In the genomic region with DNA sequence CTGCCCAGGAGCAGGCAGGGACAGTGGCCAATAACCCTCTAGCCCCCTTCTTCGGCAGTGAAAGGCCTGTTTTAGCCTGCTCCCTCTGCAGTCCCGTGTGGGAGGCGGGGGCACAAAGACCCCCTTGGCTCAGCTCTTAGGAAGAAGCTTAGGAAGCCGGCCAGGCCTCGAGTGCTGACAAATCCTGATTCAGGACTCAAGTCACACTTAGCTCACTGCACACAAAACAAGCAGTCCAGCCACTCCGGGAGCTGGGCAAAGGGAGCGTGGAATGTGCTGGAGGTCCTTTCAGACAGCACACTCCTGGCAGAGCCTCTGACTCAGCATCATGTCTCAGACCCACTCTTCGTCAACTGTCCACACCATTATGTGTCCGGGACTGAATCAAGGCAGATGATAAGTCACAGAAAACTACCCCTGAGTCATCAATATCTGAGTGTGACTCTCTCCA, we compare ENCODE assay signal across 8 mouse cellular contexts. TPM values are rescaled to one million over a fixed set of nuclear protein-coding genes. Genes with fewer than 3 reads are reported as not detected.
A peak's percentile ranks its signal among the peaks of the same experiment; 100 is the strongest.
DNase-seq lines count a peak whose midpoint lies in the region; ATAC-seq lines count a peak whose summit lies in the region.

No protein-coding gene starts in this region.

- H3K4me3 ChIP-seq in kidney, embryonic 16.5 days (ENCODE audit: low read length) = no peak overlapping the region
- H3K4me3 ChIP-seq in lung, embryonic 16.5 days (ENCODE audit: low read length) = no peak overlapping the region
- H3K4me3 ChIP-seq in stomach, embryonic 14.5 days (ENCODE audit: low read depth, low read length) = no peak overlapping the region

- H3K36me3 ChIP-seq in kidney, embryonic 16.5 days (ENCODE audit: insufficient read depth, low read length) = 0 out of 2 replicates have a peak, but pooled peaks cover 4% of the 10 kb centered on the region
- H3K36me3 ChIP-seq in lung, embryonic 16.5 days (ENCODE audit: control insufficient read depth, insufficient read depth, low read length) = no peaks in the 10 kb centered on the region
- no peaks in the 10 kb centered on the region for H3K36me3 ChIP-seq in stomach, embryonic 14.5 days (ENCODE audit: control insufficient read depth, insufficient read depth, low read length)

- DNase-seq in adrenal gland, postnatal 36 days = peak; percentile 34 to 53
- peak; percentile 59 to 64 for DNase-seq in cerebellum, postnatal 14 days
- peak; percentile 52 to 62 for DNase-seq in heart, adult 9 months (ENCODE audit: low spot score in 2 of 2)
- DNase-seq in thymus, postnatal 4 days = no peak

- no peak overlapping the region for H3K9ac ChIP-seq in kidney, embryonic 16.5 days (replicated peaks; ENCODE audit: low read length)
- peak overlapping the region; percentile 8; the same call in 1 of the 2 replicates for H3K9ac ChIP-seq in lung, embryonic 16.5 days (ENCODE audit: low read length)
- no peak overlapping the region for H3K9ac ChIP-seq in stomach, embryonic 14.5 days (replicated peaks; ENCODE audit: low read depth, low read length)

- 0 out of 2 replicates have a peak overlapping the region, but pooled peaks have one; percentile 31 for H3K27ac ChIP-seq in kidney, embryonic 16.5 days (ENCODE audit: low read length)
- peak overlapping the region; percentile 17 for H3K27ac ChIP-seq in lung, embryonic 16.5 days (ENCODE audit: low read length)
- H3K27ac ChIP-seq in stomach, embryonic 14.5 days (ENCODE audit: low read length) = no peak overlapping the region

- H3K27me3 ChIP-seq in kidney, embryonic 16.5 days (ENCODE audit: insufficient read depth, low read length) = no peaks in the 10 kb centered on the region
- no peaks in the 10 kb centered on the region for H3K27me3 ChIP-seq in lung, embryonic 16.5 days (ENCODE audit: control insufficient read depth, insufficient read depth, low read depth, low read length)
- no peaks in the 10 kb centered on the region for H3K27me3 ChIP-seq in stomach, embryonic 14.5 days (ENCODE audit: control insufficient read depth, insufficient read depth, low read length)

- WGBS in kidney, embryonic 16.5 days = 31% methylated on average over 9 of the region's 9 CpGs
- 13% methylated on average over 9 of the region's 9 CpGs for whole genome bisulfite sequencing in lung, embryonic 16.5 days
- WGBS in stomach, embryonic 14.5 days = 30% methylated on average over 9 of the region's 9 CpGs

- H3K4me2 ChIP-seq in kidney, embryonic 16.5 days (replicated peaks; ENCODE audit: low read depth, low read length) = no peak overlapping the region
- H3K4me2 ChIP-seq in lung, embryonic 16.5 days (ENCODE audit: low read depth, low read length) = 0 out of 2 replicates have a peak overlapping the region, but pooled peaks have one; percentile 8
- no peak overlapping the region for H3K4me2 ChIP-seq in stomach, embryonic 14.5 days (replicated peaks; ENCODE audit: low read depth, low read length)

- no peak for ATAC-seq in kidney, embryonic 16.5 days (ENCODE audit: low FRiP score, low TSS enrichment)
- ATAC-seq in lung, embryonic 16.5 days (ENCODE audit: low read depth) = peak; percentile 82
- ATAC-seq in stomach, embryonic 14.5 days (ENCODE audit: insufficient number of reproducible peaks, insufficient read depth, low FRiP score, low read depth) = 0 out of 2 replicates have a peak, but pooled peaks have one; percentile 7
- ATAC-seq in granulocyte monocyte progenitor cell, adult 5-6 weeks (replicated peaks; ENCODE audit: poor library complexity, severe bottlenecking) = no peak

- H3K9me3 ChIP-seq in kidney, embryonic 16.5 days (ENCODE audit: low read length) = no peaks in the 10 kb centered on the region
- H3K9me3 ChIP-seq in lung, embryonic 16.5 days (ENCODE audit: control insufficient read depth, low read length) = no peaks in the 10 kb centered on the region
- H3K9me3 ChIP-seq in stomach, embryonic 14.5 days (ENCODE audit: control insufficient read depth, low read depth, low read length) = no peaks in the 10 kb centered on the region

- H3K4me1 ChIP-seq in kidney, embryonic 16.5 days (ENCODE audit: insufficient read depth, low read length) = peaks cover 97% of the 10 kb centered on the region
- peaks cover 74% of the 10 kb centered on the region for H3K4me1 ChIP-seq in lung, embryonic 16.5 days (replicated peaks; ENCODE audit: control insufficient read depth, insufficient read depth, low read length)
- peaks cover 47% of the 10 kb centered on the region for H3K4me1 ChIP-seq in stomach, embryonic 14.5 days (ENCODE audit: control insufficient read depth, insufficient read depth, low read length)

RNA-seq across cellular contexts. Expression of a gene that starts 28.2 kb away (rescaled TPM):
- total RNA-seq in adrenal gland, postnatal 36 days (2021) = 10 to 100 TPM; 63.2 to 68.9 TPM
- polyA plus RNA-seq in kidney, embryonic 16.5 days (2015; fragmentation: Nextera tagmentation; extraction: Ambion mirVana) = 24.3 and 27.8 TPM in 2 replicates
- polyA plus RNA-seq in lung, embryonic 16.5 days (2015; fragmentation: Nextera tagmentation; extraction: Ambion mirVana) = 16.4 and 18.3 TPM in 2 replicates
- polyA plus RNA-seq in stomach, embryonic 14.5 days (2014; fragmentation: Nextera tagmentation; extraction: Ambion mirVana) = 45.0 and 54.2 TPM in 2 replicates
- total RNA-seq in granulocyte monocyte progenitor cell, adult 5-6 weeks (2014; fragmentation: Nextera tagmentation) = 30.3 and 40.2 TPM in 2 replicates
- total RNA-seq in granulocyte monocyte progenitor cell, adult 5-6 weeks (2017) = 21.1 and 25.9 TPM in 2 replicates

Comparison
In these comparisons a context has a peak if more than half of its experiments do, and no peak if none do; other contexts are left out.
1. ATAC-seq: peak in lung, embryonic 16.5 days (single experiment) and stomach, embryonic 14.5 days (single experiment); none in kidney, embryonic 16.5 days (single experiment) and granulocyte monocyte progenitor cell, adult 5-6 weeks (single experiment).